In the genomic region with DNA sequence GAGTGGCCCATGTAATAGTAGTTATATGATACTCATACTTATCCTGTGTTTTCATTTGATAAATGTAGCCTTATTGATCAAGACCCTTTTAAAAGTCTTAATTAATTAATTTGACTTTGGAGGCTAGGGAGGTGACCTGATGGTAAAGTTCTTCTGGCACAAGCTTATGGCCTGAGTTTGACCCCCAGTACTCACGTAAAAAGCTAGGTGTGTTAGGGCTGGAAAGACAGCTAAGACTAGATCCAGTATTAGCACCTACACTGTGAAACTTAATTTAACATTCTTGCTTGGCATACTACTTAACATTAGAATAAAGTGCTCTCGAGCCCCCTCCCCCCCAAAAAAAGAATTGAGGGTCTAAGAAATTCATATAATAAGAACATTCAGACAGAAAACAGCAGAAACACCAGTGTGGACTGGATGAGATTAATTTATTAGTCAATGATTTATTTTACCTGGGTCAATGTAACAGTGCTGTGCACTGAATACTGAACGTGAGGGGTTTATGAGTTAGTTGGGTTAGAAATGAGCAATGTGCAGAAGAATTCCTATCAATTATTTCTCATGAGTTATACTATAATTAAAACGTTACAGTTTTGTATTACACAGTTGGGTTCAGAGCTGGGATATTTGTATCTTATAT, we compare ENCODE assay signal across 1 mouse cellular context.
TF ChIP-seq lines count a peak whose summit lies in the region.

No protein-coding gene starts in this region.

TF ChIP-seq in CH12.LX, 34 proteins besides CTCF, POLR2A, EP300 and RAD21 (continued from another document):
- no peak for TF ChIP-seq KAT2A (IDR thresholded peaks at IDR 0.05; ENCODE audit: insufficient replicate concordance, low read length)
- TF ChIP-seq SMC3 (IDR thresholded peaks at IDR 0.05; ENCODE audit: low read depth, low read length), result no peak
- no peak for TF ChIP-seq PAX5 (IDR thresholded peaks at IDR 0.05; ENCODE audit: low read length)
- TF ChIP-seq E2F4 (IDR thresholded peaks at IDR 0.05; ENCODE audit: insufficient replicate concordance, low read depth, low read length), result no peak
- no peak for TF ChIP-seq ELF1 (IDR thresholded peaks at IDR 0.05; ENCODE audit: low read depth, low read length)
- no peak for TF ChIP-seq JUN (IDR thresholded peaks at IDR 0.05; ENCODE audit: insufficient read depth, low read depth, low read length)
- no peak for TF ChIP-seq ZNF384 (IDR thresholded peaks at IDR 0.05; ENCODE audit: low read depth, low read length)
- TF ChIP-seq ZC3H11A (IDR thresholded peaks at IDR 0.05; ENCODE audit: low read depth, low read length), result no peak
- no peak for TF ChIP-seq ETS1 (conservative IDR thresholded peaks at IDR 0.05; ENCODE audit: low read depth, low read length)
- TF ChIP-seq CHD1 (IDR thresholded peaks at IDR 0.05; ENCODE audit: low read depth, low read length), result no peak
